Mouse (Mus musculus) mature B cell (primary cell): ENCODE data around the gene Itpr1.

Experiments
- in situ Hi-C: fragments of 300-500 bp; cut with MboI; formaldehyde crosslinking; loops from 2 replicates; pipeline ENCODE4 v1.14.3; 2019

The Itpr1 gene

GRCm38 (mm10) chr6:108240004-108240403, 27.1 kb downstream of the Itpr1 start:
- in situ Hi-C loops: no loop called here

DNA sequence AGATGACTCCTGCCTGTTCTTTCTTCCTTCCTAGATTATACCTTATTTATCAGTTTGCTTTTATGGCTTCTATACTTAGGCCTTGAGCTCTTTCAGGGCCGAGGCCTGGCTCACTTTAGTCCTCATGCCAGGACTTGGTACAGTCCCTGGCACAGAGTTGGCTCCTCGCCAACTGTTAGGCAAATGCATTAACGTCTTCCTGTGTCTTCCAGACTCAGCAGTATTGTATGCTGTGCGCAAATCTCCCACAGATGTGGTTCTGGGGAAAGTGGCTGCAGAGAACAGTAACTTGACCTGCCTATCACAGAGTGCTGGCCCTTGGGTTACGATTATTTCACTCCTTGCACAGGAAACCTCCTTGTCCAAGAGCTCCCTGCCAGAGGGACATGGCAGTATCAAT, 27.9 kb downstream of the Itpr1 start:
- in situ Hi-C loops: no loop called here

DNA sequence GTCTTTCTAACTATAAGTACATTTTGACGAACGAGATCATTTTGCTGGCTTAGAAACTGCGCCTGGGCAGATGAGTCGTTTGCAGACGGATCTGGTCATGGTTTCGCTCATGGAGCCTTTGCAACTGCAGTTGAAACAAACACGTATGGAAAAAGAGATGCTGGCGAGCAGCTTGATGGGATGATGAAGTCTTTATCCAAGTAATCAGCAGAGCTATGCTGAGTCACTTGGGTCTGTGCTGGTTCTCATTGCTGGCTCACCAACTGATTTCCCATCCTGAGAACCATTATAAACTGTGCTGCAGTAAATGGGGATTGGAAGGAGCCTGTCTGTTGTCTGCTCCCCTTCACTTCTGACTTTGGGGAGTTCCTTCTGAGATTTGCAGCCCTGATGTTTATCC, 31.7 kb downstream of the Itpr1 start:
- in situ Hi-C loops: no loop called here

GRCm38 (mm10) chr6:108246369-108247085, 33.6 kb downstream of the Itpr1 start:
- in situ Hi-C loops: no loop called here

GRCm38 (mm10) chr6:108247211-108247610, 34.3 kb downstream of the Itpr1 start:
- in situ Hi-C loops: no loop called here

DNA sequence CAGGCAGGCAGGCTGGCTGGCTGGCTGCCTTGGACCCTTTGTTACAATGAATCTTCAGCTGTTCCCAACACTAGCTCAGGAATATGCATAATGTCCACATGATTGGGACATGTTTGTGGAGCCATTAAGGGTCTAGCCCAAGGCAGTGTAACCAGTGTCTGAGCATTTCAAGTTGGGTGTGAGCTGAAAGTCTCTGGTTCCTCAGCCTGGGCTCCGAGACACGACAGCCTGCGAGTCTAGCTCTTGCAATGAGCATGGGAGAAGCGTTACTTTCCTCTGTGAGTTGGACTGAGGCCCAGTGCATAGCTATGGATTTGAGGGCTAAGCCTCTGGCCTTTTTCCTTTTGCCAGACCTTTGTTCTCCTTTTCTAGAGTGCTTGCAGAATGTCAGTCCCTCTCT, 35.6 kb downstream of the Itpr1 start:
- in situ Hi-C loops: no loop called here

DNA sequence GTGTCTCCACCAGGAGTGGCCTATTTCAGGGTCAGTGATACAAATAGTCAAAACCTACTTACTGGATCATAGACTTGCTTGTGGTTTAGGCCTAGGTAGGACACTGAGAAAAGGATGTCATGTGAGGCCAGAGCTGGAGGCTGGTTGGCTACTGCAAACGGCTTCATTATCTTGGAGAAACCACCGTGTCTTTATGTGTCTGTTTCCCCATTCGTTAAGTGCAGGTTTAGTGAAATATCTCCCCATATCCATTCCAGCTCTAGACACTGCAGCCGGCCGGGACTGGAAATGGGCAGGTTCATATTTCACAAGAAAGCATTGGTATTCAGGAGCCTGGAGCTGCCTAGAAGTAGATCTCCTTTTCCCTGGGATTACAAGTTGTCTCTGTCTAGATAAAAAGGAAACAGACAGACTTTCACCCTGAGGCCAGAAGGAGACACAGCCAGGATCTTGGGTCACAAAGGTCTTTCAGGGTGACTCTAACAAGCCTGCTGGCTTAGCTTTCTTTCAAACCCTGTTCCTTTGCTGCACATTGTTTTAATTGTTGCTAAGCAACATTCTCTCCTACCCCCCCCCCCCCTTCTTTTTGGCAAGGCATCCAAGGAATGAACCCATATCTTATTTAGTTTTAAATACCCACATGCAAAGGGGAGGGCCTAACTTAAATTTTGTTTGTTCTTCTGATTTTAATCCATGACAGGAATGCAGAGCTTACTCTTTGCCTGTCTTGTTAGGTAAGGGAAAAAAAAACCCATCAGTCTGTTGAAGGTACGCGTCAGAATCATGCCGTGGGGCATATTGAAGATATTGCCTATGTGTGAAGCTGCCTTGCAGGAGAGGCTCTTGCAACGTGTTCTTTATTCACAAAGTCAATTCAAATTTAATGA, 36.4 kb downstream of the Itpr1 start:
- in situ Hi-C loops: no loop called here

- in situ Hi-C loops: no loop called here
Observed at GRCm38 (mm10) chr6:108249918-108250225, 37.0 kb downstream of the Itpr1 start.

- in situ Hi-C loops: no loop called here
Observed at GRCm38 (mm10) chr6:108250416-108250815, 37.5 kb downstream of the Itpr1 start.

DNA sequence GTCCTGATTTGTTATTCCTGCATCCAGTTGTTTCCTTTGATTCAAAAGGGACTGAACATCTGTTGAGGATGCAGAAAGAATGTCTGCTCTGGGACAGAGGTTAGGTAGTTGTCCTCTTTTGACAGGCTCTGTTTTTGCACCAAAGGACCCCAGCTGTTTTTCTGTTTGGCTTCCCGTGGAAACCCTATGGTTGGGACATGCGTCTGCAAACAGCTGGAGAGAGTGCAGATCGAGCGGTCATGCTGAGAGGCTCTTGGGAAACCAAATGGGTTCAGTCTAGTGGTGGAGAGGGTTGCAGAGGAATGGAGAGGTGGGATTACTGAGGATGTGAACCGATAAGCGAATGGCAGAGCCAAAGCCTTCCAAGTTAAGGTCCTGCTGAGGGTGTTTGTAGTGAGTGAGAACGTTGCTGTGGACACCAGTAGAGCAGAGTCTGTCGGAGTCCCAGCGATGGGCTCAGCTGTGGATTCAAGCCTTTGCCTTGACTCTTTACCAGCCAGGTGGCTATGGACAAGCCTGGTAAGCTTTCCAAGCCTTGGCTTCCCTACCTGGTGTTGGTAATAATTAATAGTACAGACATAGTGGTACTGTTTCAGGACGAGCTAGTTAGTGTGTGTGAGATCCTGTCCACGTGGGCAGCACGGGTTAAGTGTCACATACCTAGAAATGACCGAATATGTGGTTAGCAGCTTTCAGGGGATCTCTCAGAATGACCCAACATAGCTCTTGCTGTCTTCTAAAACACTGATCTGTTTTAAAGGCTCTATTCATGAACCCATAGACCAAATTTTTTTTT, 39.9 kb downstream of the Itpr1 start:
- in situ Hi-C loops: no loop called here

- in situ Hi-C loops: no loop called here
Observed at GRCm38 (mm10) chr6:108254132-108255064, 41.5 kb downstream of the Itpr1 start.

GRCm38 (mm10) chr6:108255880-108256279, 43.0 kb downstream of the Itpr1 start:
- in situ Hi-C loops: no loop called here

- in situ Hi-C loops: no loop called here
Observed at GRCm38 (mm10) chr6:108257225-108257624, 44.3 kb downstream of the Itpr1 start.

DNA sequence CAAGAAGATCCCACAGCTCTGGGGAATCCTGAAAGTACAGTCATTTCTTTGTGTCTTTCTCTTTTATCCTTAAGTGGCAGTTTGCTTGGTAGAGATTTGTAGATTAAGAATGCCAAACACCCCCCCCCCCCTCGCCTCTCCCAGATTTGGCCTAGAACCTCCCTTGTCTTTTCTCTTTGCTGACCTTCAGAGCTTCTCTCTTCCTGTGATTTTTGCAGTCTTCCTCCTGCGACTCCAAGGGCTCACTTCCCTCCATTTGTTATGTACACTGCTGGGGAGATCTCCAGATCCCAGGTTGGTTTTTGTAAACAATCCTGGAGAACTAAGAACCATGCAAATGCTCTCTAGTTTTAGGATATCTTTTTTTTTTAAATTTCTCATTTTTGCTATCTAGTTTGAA, 45.7 kb downstream of the Itpr1 start:
- in situ Hi-C loops: no loop called here

DNA sequence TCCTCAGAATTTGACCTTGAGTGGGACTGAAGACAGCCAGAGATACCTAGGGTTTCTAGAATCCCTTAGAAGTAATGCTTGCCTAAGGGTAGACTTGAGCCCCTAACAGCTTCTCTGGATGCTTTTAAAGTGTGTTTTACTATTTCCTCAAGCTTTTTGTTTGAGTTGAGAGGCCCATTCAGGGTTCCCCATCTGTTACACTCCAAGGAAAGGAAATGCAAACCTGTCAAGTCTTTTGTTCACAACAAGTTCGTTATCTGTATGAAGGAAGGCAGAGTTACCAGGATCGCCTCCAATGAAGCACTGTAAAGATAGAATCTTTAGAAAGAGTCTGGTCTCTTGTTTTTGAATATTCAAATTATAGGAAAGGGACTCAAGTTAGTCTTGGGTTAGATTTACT, 46.8 kb downstream of the Itpr1 start:
- in situ Hi-C loops: no loop called here

GRCm38 (mm10) chr6:108261506-108261905, 48.6 kb downstream of the Itpr1 start:
- in situ Hi-C loops: no loop called here

DNA sequence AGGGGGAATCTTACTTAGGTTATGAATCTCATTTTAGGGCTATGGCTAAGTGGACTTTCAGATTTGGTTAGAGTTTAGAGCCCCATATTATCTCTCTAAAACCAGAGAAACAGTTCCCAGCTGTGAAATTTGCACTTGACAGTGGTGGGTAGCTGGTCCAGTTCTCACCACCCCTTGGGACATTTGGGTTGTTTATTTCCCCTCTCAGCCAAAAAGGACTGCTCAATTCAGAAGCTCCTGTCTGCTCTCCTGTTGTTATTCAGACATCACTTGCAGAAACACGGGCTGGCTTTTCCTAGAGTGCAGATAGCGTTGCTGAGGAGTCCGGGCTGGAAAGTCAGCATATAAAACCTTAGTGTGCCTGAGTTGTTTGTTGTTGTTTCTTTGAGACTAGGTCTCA, 51.3 kb downstream of the Itpr1 start:
- in situ Hi-C loops: no loop called here

DNA sequence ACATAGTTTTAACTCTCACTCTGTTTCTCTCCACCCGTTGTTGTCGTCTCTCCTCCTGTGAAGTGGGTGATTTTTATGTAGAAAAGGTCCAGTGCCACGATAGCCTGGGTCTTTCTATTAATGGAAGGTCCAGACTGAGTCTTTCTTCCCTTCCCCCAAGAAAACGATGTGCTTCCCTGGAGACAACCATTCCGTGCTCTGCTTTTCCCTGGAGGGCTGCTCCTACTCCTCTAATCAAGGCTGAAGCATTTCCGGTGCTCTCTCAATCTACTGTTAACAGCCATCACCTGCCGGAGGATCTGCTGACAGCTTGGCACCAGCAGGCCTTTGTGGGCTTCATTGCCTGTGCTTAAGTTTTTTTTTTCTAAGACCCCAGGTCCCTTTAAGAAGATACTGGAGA, 60.6 kb downstream of the Itpr1 start:
- in situ Hi-C loops: no loop called here

GRCm38 (mm10) chr6:108274364-108275084, 61.6 kb downstream of the Itpr1 start:
- in situ Hi-C loops: no loop called here

GRCm38 (mm10) chr6:108276880-108277507, 64.1 kb downstream of the Itpr1 start:
- in situ Hi-C loops: no loop called here
